Mouse (Mus musculus): Measurements from ENCODE around the gene Immp2l. TPM values are rescaled to one million over a fixed set of nuclear protein-coding genes. Genes with fewer than 3 reads are reported as not detected.

The Immp2l gene
- polyA plus RNA-seq, 1 experiment from 2014 or later: 7.0 TPM

DNA sequence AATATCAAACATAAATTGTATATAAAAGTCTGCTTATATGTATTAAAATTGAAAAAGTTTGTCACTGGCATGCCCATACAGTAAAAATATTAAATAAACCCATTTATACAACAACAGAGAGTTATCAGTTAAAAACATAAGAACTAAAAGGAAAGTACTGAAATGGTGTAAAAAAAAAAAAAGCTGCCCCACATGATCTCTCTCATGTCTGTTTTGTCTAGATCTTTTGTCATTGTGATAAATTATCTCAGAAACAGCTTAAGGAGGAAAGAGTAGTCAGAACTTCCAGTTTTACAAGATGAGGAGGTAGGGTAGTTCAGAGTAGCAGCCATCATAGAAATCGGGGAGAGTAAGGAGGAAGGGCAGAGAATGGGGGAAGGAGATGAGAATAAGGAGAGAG is 298.1 kb downstream of the Immp2l start:
- H3K27me3 ChIP-seq (ENCODE audit: insufficient read depth, low read length): no peaks in the 10 kb centered on the region
- WGBS: 80% methylated on average over 1 of the region's 1 CpGs
- H3K9me3 ChIP-seq (ENCODE audit: low read length): no peaks in the 10 kb centered on the region
- no peak overlapping the region for H3K4me2 ChIP-seq (replicated peaks; ENCODE audit: low read depth, low read length)
- H3K36me3 ChIP-seq (ENCODE audit: insufficient read depth, low read length): no peaks in the 10 kb centered on the region
- H3K4me3 ChIP-seq (ENCODE audit: low read length): no peak overlapping the region
- no peak overlapping the region for H3K27ac ChIP-seq (ENCODE audit: low read length)
- H3K4me1 ChIP-seq (ENCODE audit: insufficient read depth, low read length): no peaks in the 10 kb centered on the region
- H3K9ac ChIP-seq (replicated peaks; ENCODE audit: low read length): no peak overlapping the region
- ATAC-seq (ENCODE audit: low FRiP score, low TSS enrichment): no peak

DNA sequence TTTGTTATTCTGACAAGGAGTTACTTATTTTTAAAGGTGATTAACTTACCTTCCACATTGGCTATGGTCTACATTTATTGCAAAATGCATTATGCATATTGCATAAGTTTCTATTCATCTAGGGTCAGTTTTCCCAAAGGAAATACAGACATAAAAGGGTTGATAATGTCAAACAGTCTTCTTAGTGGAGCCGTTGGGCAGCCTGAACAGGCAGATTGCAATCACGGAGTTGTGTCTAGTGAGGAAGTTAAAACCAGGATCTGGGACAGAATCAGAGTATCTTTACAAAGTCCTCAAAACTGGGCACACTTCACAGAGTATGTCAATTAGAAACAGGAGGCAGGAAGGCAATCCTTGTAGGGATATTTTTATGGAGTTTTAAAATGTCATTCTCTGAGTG is 300.5 kb downstream of the Immp2l start:
- H3K36me3 ChIP-seq (ENCODE audit: insufficient read depth, low read length): no peaks in the 10 kb centered on the region
- H3K27me3 ChIP-seq (ENCODE audit: insufficient read depth, low read length): no peaks in the 10 kb centered on the region
- ATAC-seq (ENCODE audit: low FRiP score, low TSS enrichment): no peak
- H3K4me2 ChIP-seq (replicated peaks; ENCODE audit: low read depth, low read length): no peak overlapping the region
- H3K4me1 ChIP-seq (ENCODE audit: insufficient read depth, low read length): no peaks in the 10 kb centered on the region
- no peak overlapping the region for H3K9ac ChIP-seq (replicated peaks; ENCODE audit: low read length)
- no peak overlapping the region for H3K4me3 ChIP-seq (ENCODE audit: low read length)
- no peaks in the 10 kb centered on the region for H3K9me3 ChIP-seq (ENCODE audit: low read length)
- no peak overlapping the region for H3K27ac ChIP-seq (ENCODE audit: low read length)
- 75% methylated on average over 2 of the region's 2 CpGs for WGBS

DNA sequence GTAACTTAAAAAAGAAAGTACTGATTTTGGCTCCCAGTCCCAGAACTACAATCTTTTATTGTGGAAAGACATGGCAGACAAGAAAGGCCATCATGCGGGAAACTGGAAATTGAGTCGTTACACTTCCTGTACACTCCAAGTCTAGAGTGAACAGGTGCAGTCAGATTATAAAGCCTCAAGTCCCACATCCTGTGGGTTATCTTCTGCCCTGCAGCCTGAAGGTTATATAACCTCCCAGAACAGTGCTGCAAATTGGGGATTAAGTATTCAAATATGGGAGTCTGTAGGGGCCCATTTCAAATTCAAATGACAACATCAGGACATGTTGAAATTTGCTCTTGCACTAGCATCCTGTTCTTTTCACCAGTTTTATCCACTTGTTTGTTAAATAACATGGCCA is 301.9 kb downstream of the Immp2l start:
- no peak overlapping the region for H3K9ac ChIP-seq (replicated peaks; ENCODE audit: low read length)
- H3K36me3 ChIP-seq (ENCODE audit: insufficient read depth, low read length): no peaks in the 10 kb centered on the region
- H3K4me3 ChIP-seq (ENCODE audit: low read length): no peak overlapping the region
- WGBS: 84% methylated on average over 2 of the region's 2 CpGs
- no peak overlapping the region for H3K4me2 ChIP-seq (replicated peaks; ENCODE audit: low read depth, low read length)
- H3K4me1 ChIP-seq (ENCODE audit: insufficient read depth, low read length): no peaks in the 10 kb centered on the region
- H3K9me3 ChIP-seq (ENCODE audit: low read length): no peaks in the 10 kb centered on the region
- no peak for ATAC-seq (ENCODE audit: low FRiP score, low TSS enrichment)
- H3K27ac ChIP-seq (ENCODE audit: low read length): no peak overlapping the region
- no peaks in the 10 kb centered on the region for H3K27me3 ChIP-seq (ENCODE audit: insufficient read depth, low read length)

DNA sequence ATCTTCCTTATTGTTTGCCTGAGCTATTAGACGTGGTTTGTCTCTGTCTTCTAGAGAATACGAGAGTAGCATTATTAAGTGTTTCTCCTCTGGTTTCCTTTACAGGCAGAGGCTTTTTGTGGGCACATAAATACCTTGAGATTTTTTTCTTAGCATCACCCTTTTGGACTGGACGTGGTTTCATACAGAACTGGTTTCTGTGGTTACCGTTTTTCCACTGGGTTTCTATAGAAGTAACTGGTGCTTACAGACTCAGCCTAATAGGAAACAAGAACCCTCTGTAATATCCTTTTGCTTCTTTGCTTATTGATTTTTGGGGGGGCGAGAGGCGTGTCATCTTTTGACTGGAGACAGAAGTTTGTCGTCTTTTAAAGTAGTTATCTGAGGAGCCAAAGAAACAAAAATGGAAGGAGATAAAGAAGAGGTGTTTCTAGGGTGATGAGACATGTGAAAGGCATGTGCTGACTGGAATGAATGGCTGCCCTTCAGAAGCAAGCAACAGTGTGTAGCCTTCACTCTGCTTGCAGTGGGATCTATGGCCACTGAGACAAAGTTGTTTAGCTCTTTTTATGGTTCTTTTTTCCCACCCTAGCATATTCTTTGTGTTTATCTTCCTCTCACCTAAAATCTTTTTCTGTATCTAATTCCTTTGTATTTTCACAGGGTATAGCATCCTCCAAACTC is 307.2 kb downstream of the Immp2l start:
- H3K4me3 ChIP-seq (ENCODE audit: low read length): no peak overlapping the region
- H3K4me1 ChIP-seq (ENCODE audit: insufficient read depth, low read length): no peaks in the 10 kb centered on the region
- no peaks in the 10 kb centered on the region for H3K9me3 ChIP-seq (ENCODE audit: low read length)
- no peak overlapping the region for H3K9ac ChIP-seq (replicated peaks; ENCODE audit: low read length)
- no peak for ATAC-seq (ENCODE audit: low FRiP score, low TSS enrichment)
- no peaks in the 10 kb centered on the region for H3K36me3 ChIP-seq (ENCODE audit: insufficient read depth, low read length)
- no peaks in the 10 kb centered on the region for H3K27me3 ChIP-seq (ENCODE audit: insufficient read depth, low read length)
- WGBS: 85% methylated on average over 7 of the region's 7 CpGs
- no peak overlapping the region for H3K4me2 ChIP-seq (replicated peaks; ENCODE audit: low read depth, low read length)
- H3K27ac ChIP-seq (ENCODE audit: low read length): no peak overlapping the region

- H3K4me2 ChIP-seq (replicated peaks; ENCODE audit: low read depth, low read length): no peak overlapping the region
- H3K27me3 ChIP-seq (ENCODE audit: insufficient read depth, low read length): no peaks in the 10 kb centered on the region
- no peak overlapping the region for H3K4me3 ChIP-seq (ENCODE audit: low read length)
- no peak overlapping the region for H3K9ac ChIP-seq (replicated peaks; ENCODE audit: low read length)
- no peak overlapping the region for H3K27ac ChIP-seq (ENCODE audit: low read length)
- H3K36me3 ChIP-seq (ENCODE audit: insufficient read depth, low read length): no peaks in the 10 kb centered on the region
- no peak for ATAC-seq (ENCODE audit: low FRiP score, low TSS enrichment)
- H3K4me1 ChIP-seq (ENCODE audit: insufficient read depth, low read length): no peaks in the 10 kb centered on the region
- WGBS: 83% methylated on average over 4 of the region's 4 CpGs
- no peaks in the 10 kb centered on the region for H3K9me3 ChIP-seq (ENCODE audit: low read length)
These were observed 321.7 kb downstream of the Immp2l start for GRCm38 (mm10) chr12:41345621-41346020.

DNA sequence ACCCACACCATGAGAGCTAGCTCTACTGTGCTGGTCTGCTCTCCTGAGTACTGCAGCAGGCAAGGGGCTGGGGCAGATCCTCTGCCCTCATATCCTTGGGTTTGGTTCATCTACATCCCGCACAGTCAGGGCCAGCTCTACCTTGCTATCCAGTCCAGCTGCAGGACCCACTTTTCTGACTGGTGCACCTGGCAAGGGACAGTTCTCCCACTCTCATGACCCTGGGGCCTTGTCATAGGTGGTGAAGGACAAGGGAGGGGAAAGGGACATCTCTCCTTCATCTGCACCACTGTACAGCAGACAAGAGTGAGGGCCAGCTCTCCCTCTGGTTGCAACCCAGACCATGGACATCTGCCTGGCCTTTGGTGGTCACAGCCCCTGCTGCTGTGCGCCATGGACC is 323.6 kb downstream of the Immp2l start:
- Histone ChIP-seq H3K9me3 (ENCODE audit: low read length) (no peaks in the 10 kb centered on the region), H3K4me3 (ENCODE audit: low read length) (no peak overlapping the region), H3K4me2 (replicated peaks; ENCODE audit: low read depth, low read length) (no peak overlapping the region), H3K36me3 (ENCODE audit: insufficient read depth, low read length) (no peaks in the 10 kb centered on the region), H3K27me3 (ENCODE audit: insufficient read depth, low read length) (no peaks in the 10 kb centered on the region), H3K4me1 (ENCODE audit: insufficient read depth, low read length) (no peaks in the 10 kb centered on the region), H3K27ac (ENCODE audit: low read length) (no peak overlapping the region), H3K9ac (replicated peaks; ENCODE audit: low read length) (no peak overlapping the region)
- 91% methylated on average over 2 of the region's 2 CpGs for WGBS
- ATAC-seq (ENCODE audit: low FRiP score, low TSS enrichment): no peak

DNA sequence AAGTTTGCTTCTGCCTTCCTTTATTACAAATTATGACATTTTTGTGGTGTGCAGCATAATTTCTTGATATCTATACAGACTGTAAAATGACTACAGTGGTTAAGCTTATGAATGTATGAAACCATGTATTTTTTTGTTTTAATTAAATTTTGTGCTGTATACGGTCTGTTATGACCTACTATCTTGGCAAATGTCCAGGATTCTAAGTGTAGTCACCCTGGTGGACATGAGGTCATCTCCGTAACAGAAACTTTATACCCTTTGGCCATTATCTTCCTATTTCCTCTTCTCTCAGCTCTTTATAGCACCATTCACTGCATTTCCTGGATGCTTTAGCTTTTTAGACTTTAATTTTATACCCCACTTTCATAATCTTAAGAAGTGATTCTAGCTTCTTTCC is 325.5 kb downstream of the Immp2l start:
- H3K27me3 ChIP-seq (ENCODE audit: insufficient read depth, low read length): no peaks in the 10 kb centered on the region
- ATAC-seq (ENCODE audit: low FRiP score, low TSS enrichment): no peak
- no peak overlapping the region for H3K4me3 ChIP-seq (ENCODE audit: low read length)
- 45% methylated on average over 2 of the region's 2 CpGs for WGBS
- H3K27ac ChIP-seq (ENCODE audit: low read length): no peak overlapping the region
- no peaks in the 10 kb centered on the region for H3K36me3 ChIP-seq (ENCODE audit: insufficient read depth, low read length)
- H3K4me2 ChIP-seq (replicated peaks; ENCODE audit: low read depth, low read length): no peak overlapping the region
- no peaks in the 10 kb centered on the region for H3K9me3 ChIP-seq (ENCODE audit: low read length)
- H3K9ac ChIP-seq (replicated peaks; ENCODE audit: low read length): no peak overlapping the region
- H3K4me1 ChIP-seq (ENCODE audit: insufficient read depth, low read length): no peaks in the 10 kb centered on the region

DNA sequence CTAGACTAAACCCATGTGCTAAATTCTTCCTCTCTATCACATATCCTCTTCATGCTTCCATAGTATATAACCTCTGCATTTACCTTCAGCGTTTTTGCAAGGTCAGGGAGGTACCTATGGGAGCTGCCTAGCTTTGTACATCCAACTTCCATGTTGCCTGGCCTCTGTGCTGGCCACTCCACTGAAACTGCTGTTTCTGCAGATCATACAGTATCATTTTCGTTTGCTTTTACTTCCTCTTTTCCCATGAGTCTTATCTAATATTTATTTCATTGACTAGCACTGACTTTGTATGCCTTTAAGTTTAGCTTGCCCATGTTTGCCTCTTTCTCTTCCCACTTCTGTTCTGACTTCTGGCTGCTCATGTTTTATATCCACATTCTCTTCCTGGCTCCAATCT is 325.9 kb downstream of the Immp2l start:
- Histone ChIP-seq H3K9ac (replicated peaks; ENCODE audit: low read length) (no peak overlapping the region), H3K4me3 (ENCODE audit: low read length) (no peak overlapping the region), H3K4me1 (ENCODE audit: insufficient read depth, low read length) (no peaks in the 10 kb centered on the region), H3K9me3 (ENCODE audit: low read length) (no peaks in the 10 kb centered on the region), H3K4me2 (replicated peaks; ENCODE audit: low read depth, low read length) (no peak overlapping the region), H3K27ac (ENCODE audit: low read length) (no peak overlapping the region), H3K36me3 (ENCODE audit: insufficient read depth, low read length) (no peaks in the 10 kb centered on the region), H3K27me3 (ENCODE audit: insufficient read depth, low read length) (no peaks in the 10 kb centered on the region)
- 66% methylated on average over 2 of the region's 2 CpGs for WGBS
- no peak for ATAC-seq (ENCODE audit: low FRiP score, low TSS enrichment)

- no peak for ATAC-seq (ENCODE audit: low FRiP score, low TSS enrichment)
- no peak overlapping the region for H3K4me3 ChIP-seq (ENCODE audit: low read length)
These were observed 327.4 kb downstream of the Immp2l start for GRCm38 (mm10) chr12:41351275-41351674.

GRCm38 (mm10) chr12:41354857-41355256 is 331.0 kb downstream of the Immp2l start:
- Histone ChIP-seq H3K36me3 (ENCODE audit: insufficient read depth, low read length) (no peaks in the 10 kb centered on the region), H3K9ac (replicated peaks; ENCODE audit: low read length) (no peak overlapping the region), H3K27ac (ENCODE audit: low read length) (no peak overlapping the region), H3K27me3 (ENCODE audit: insufficient read depth, low read length) (no peaks in the 10 kb centered on the region), H3K9me3 (ENCODE audit: low read length) (no peaks in the 10 kb centered on the region), H3K4me2 (replicated peaks; ENCODE audit: low read depth, low read length) (no peak overlapping the region), H3K4me3 (ENCODE audit: low read length) (no peak overlapping the region), H3K4me1 (ENCODE audit: insufficient read depth, low read length) (no peaks in the 10 kb centered on the region)
- WGBS: 33% methylated on average over 1 of the region's 1 CpGs
- no peak for ATAC-seq (ENCODE audit: low FRiP score, low TSS enrichment)

More at GRCm38 (mm10) chr12:41351275-41351674, 327.4 kb downstream of the Immp2l start:
- no peaks in the 10 kb centered on the region for H3K4me1 ChIP-seq (ENCODE audit: insufficient read depth, low read length)
- WGBS: 52% methylated on average over 2 of the region's 2 CpGs
- H3K36me3 ChIP-seq (ENCODE audit: insufficient read depth, low read length): no peaks in the 10 kb centered on the region
- H3K27ac ChIP-seq (ENCODE audit: low read length): no peak overlapping the region
- H3K27me3 ChIP-seq (ENCODE audit: insufficient read depth, low read length): no peaks in the 10 kb centered on the region
- no peak overlapping the region for H3K4me2 ChIP-seq (replicated peaks; ENCODE audit: low read depth, low read length)
- H3K9me3 ChIP-seq (ENCODE audit: low read length): no peaks in the 10 kb centered on the region
- H3K9ac ChIP-seq (replicated peaks; ENCODE audit: low read length): no peak overlapping the region
